Mouse (Mus musculus) lung, postnatal 25 days (tissue): ENCODE measurements around the gene Tcea3.

Source experiments
- DNase-seq: peaks from one replicate; pipeline ENCODE4 v3.0.0; 2022; ENCODE audit warnings: low spot score

Tcea3 gene

GRCm38 (mm10) chr4:136239111-136239510, 8.4 kb upstream of the Tcea3 start:
- DNase-seq = no peak

GRCm38 (mm10) chr4:136239622-136240021, 7.9 kb upstream of the Tcea3 start:
- DNase-seq = peak; percentile 86

- no peak for DNase-seq
Measured at GRCm38 (mm10) chr4:136240123-136240522, 7.4 kb upstream of the Tcea3 start.

GRCm38 (mm10) chr4:136240955-136241354, 6.6 kb upstream of the Tcea3 start:
- DNase-seq = no peak

GRCm38 (mm10) chr4:136242065-136242703, 5.3 kb upstream of the Tcea3 start:
- peak; percentile 43 for DNase-seq

GRCm38 (mm10) chr4:136242728-136243127, 4.8 kb upstream of the Tcea3 start:
- DNase-seq = no peak

GRCm38 (mm10) chr4:136244208-136244607, 3.3 kb upstream of the Tcea3 start:
- no peak for DNase-seq

- no peak for DNase-seq
Measured at GRCm38 (mm10) chr4:136245681-136246080, 1.8 kb upstream of the Tcea3 start.

DNA sequence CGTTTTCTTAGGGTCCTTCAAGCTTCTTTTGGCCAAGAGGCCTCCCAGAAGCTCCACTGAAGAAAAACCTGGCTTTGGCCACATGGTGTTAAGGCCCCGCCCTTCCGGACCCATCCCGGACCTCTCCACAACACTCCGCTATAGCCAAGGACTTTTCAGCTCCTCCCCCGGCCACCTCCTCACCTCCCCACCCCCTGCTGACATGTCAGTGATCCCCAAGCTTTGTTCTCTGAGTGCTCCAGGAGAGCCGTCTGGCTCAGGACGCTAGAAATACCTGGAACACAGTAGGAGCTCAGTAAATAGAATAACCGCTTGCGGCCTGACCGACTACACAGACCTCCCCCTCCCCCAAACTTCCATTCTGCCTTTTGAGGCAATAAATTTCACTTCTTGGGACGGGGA, 960 bp upstream of the Tcea3 start:
- peak; percentile 16 for DNase-seq

DNA sequence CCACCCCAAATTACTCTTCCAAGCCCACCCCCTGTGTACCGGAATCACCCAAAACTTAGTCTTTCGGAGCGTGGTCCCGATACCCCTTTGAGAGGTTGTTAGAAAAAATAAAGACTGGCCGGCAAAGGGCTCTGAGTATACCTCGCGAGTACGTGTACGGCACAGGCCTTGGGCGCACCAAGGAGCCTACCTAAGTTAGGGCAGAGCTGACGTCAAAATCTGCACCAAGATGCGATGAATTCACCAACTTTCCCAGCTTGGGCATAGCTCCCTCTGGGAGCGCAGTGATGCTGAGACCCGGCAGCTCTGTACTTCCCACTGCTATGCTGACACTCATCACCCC, 172 bp upstream of the Tcea3 start:
- no peak for DNase-seq

DNA sequence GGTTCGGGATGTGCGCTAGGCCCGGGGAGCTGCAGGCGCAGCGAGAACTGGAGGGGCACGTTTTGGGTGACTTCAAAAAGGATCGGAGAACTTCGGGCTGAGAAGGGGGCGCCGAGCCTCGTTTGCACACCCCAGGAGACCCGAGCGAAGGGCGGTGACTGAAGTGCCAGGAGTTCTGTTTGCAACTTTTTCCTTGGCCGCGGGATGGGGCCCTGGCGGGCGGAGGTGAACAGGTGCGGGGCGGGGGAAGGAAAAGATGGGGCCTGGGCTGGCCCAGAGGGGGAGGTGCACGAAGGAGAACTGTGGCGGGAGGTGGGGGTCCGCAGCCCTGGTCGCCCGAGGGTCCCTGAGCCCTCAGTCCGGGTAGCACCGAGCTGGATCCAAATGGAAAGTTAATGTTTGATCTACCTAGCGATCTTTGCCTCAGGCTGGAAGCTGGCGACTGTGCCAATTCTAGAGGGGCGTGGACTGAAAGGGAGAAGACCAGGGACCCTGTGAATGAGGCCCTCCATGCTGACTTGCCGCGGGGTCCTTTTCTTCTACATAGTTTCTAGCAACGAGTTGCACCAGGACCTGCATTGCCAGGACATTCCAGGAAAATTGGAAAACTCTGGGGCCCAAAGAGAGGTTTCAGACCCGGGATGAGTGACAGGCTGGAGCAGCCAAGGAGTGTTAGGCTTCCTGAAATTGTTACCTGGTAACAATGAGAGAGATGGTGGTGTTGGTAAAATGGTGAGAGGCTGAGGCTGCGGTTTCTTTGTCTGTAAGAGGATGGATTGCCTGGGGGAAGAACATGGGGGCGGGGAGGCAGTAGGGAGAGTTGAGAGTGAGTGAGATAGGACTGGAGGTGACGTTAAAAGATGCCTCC, 1.2 kb downstream of the Tcea3 start:
- DNase-seq = no peak

- no peak for DNase-seq
Measured at GRCm38 (mm10) chr4:136249332-136249647, 1.8 kb downstream of the Tcea3 start.

DNA sequence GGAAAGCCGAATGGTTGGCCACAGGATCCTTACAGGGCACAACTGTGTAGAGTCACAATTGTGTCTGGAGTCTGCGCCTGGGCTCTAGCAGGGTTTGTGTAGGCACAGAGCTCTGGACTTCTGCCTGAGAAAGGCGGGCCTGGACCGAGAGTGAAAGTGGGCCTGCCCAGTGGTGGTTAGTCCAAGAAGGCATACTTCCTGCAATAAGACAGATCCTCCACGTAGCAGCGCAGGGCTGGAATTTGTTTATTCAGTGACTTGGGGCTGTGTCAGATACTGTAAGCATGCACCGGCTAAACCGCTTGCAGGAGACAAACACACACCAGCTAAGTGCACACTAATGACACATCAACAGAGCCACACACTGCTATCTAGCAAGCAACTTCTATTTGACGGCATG, 2.3 kb downstream of the Tcea3 start:
- DNase-seq = peak; percentile 87

- DNase-seq = no peak
Measured at GRCm38 (mm10) chr4:136255919-136256318, 8.4 kb downstream of the Tcea3 start.

DNA sequence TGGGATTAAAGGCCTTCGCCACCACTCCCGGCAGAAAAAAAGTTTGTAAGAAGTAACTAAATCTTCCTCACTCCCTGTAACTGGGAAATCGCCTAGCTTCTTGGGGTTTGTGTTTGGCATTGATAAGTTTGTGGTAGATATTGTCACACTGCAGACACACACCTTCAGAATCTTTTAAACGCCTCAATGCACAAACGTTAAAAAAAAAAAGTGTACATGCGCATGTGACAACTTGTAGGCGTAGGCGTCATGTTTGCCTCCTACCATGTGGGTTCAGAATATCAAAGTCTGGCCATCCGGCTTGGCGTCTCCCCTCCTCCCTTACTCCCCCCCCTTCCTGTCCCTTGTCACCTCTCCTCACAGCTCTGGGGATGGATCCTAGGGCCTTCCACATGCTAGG, 9.2 kb downstream of the Tcea3 start:
- no peak for DNase-seq

DNA sequence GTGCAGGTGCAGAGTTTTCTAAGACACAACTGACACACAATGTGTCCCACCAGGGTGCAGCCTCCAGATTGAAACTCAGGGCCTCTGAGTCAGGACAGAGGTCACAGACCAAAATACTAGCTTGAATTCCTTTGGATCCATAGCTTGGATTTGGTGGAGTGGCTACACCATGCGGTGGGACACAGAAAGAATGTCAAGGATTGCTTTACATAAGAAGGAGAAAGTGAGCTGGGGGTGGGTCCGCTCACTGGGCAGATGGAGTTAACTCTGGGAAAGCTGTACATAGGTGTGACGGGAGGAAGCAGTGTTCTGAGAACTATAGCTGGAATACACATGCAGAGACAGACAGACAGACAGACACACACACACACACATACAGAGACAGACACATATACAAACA, 12.4 kb downstream of the Tcea3 start:
- DNase-seq = no peak

DNA sequence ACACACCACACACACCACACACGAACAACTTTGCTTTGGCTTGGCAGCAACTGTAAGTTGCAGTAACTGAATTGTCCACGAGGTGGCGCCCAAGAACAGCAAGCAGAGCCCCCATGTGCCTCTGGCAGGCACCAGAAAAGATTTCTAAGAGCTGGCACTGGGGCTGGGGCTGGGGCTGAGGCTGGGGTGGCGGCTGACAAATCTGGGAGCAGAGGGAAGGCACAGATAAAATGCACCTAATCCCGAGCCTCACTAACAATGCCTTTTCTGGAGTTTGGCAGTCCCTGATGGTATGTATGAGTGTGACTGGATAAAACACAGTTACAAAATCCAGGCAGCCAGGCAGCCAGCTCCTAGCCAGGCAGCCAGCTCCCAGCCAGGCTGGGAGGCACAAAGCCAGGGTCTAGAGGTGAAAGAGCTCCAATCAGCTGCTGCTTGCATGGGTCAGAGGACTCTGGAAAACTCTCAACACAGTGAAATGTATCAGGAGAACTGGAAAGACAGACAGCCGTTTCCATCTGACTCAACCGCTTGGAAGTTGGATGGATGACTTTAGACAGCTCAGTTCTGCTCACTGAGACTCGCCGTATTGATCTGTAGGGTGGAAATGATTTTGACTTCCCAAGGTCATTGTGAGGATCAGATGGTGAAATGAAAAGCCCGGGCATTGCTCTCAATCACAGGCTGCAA, 13.1 kb downstream of the Tcea3 start:
- DNase-seq = peak; percentile 77

- DNase-seq = no peak
Measured at GRCm38 (mm10) chr4:136261912-136262311, 14.4 kb downstream of the Tcea3 start.

DNA sequence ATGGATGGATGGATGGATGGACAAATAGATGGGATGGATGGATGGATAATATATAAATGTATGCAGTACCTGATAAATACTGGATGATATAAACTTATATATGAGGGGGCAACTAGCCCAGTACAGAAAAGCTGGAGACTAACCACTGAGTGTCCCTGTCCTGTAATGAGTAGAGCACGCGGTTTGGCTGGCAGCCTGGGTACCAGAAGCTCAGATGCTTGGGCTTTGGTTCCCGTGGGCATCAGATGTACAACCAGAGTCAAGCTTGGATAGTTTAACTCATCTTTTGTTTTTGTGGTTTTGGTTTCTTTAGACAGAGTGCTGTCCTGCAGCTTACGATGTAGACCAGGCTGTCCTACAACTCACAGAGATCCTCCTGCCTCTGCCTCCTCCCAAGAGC, 16.0 kb downstream of the Tcea3 start:
- no peak for DNase-seq

DNA sequence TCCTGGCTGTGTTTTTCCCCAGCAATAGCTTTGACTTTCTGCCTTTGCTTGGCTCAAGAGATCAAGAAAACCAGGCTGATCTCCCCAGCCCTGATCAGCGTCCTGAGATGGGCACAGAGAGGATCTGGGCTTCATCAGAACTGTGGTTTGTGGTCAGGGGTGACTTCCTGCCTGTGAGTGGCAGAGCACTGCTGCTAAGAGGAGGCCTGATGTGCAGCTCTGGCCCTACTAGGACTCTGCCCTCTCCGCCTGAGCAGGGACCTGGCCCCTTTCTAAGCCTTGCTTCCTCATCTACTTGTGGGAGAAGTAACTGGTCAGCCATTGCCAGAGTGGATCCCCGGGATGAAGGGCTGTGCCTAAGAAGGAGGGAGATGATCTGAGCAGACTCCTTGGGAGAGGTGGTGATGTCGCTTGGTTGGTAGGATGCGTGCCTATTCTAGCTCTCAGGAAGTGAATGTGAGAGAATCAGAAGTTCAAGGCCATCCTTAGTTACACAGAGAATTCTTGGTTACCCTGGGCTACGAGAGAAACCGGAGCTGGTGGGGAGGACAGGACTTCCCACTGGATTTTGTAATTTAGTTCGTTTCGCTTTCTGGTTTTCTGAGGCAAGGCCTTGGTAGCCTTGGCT, 19.3 kb downstream of the Tcea3 start:
- peak; percentile 58 for DNase-seq

DNA sequence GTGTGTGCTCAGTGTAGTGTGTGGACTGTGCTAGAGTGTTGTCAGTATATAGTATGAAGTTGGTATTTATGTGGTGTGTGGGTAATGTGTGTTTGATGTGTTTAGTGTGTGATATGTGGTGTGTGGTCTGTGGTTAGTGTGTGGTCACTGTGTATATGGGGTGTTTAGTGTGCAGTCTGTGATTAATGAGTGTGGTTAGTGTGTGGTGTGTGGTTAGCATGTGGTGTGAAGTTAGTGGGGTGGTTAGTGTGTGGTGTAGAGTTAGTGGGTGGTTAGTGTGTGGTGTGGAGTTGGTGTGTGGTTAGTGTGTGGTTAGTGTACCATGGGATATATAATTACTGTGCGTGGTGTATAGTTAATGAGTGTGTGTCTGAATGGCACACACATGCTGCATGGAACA, 21.4 kb downstream of the Tcea3 start:
- DNase-seq = no peak

GRCm38 (mm10) chr4:136270648-136271047, 23.1 kb downstream of the Tcea3 start:
- DNase-seq = no peak

GRCm38 (mm10) chr4:136281097-136281496, 33.6 kb downstream of the Tcea3 start:
- no peak for DNase-seq
